22 mouse cellular contexts compared by ENCODE assay signal in the genomic region with DNA sequence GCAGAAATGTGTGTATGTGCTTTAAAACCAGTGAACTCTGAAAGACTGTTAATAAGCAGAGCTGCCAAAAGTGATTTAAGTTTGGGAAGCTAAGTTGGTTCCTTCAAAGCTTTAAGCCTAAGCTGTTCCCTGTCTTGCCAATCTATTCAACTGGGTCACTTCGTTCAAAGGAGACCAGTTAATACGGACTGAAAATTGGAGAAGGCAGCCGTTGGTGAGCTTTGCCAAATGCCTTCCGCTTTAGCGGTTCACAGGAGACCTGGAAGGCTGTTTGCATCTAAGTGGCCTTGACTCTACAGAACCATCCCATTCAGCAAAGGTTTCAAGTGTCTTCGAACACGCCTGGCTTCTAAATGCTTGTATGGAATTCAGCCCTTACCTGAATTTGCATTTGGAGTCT.
DNase-seq lines count a peak whose midpoint lies in the region; ATAC-seq and TF ChIP-seq lines count a peak whose summit lies in the region.
"Had no signal": no experiment of that assay in that cellular context is flagged by ENCODE, and none has a peak within 500 bp of the region (broad histone marks: within the 10 kb centered on the region; RNA-seq: fewer than 3 reads in every experiment).

No protein-coding gene starts in this region.

- TF ChIP-seq POLR2A in brain, embryonic 14.5 days (IDR thresholded peaks at IDR 0.05; ENCODE audit: borderline replicate concordance, extremely low read depth, insufficient read depth, insufficient read length, poor library complexity, severe bottlenecking): no peak

- no peak overlapping the region for H3K4me2 ChIP-seq in midbrain, embryonic 11.5 days
- H3K4me2 ChIP-seq in midbrain, embryonic 13.5 days (replicated peaks): no peak overlapping the region
- H3K4me2 ChIP-seq: embryonic facial prominence, embryonic 12.5 days; forebrain, embryonic 15.5 days; heart, embryonic 11.5 days; heart, embryonic 15.5 days; hindbrain, embryonic 15.5 days had no signal

- H3K4me1 ChIP-seq in midbrain, embryonic 11.5 days (ENCODE audit: control insufficient read depth, insufficient read depth, low read length): peaks cover 5% of the 10 kb centered on the region
- peaks cover 11% of the 10 kb centered on the region; the same call in 1 of the 2 replicates for H3K4me1 ChIP-seq in midbrain, embryonic 13.5 days (replicated peaks)
- H3K4me1 ChIP-seq: embryonic facial prominence, embryonic 12.5 days; forebrain, embryonic 15.5 days; heart, embryonic 15.5 days had no signal

- DNase-seq in cerebellum, postnatal 10 days: peak; percentile 59 to 70
- no peak for DNase-seq in cerebellum, adult 11-12 months
- DNase-seq in gastrocnemius, adult 2 months: peak; percentile 61
- no peak for DNase-seq in gastrocnemius, adult 8-10 months (ENCODE audit: low spot score in 2 of 2)
- peak; percentile 59 for DNase-seq in midbrain, embryonic 11.5 days (ENCODE audit: low spot score, missing footprints)
- DNase-seq in brain, embryonic 14.5 days (ENCODE audit: low read depth): peak; percentile 49
- no peak for DNase-seq in urinary bladder, adult 18-20 months (ENCODE audit: low spot score in 2 of 2)
- DNase-seq: adrenal gland, postnatal 14 days; gastrocnemius, postnatal 14 days; heart, adult 2 months; heart, postnatal 14 days; kidney, adult 11 months had no signal

- H3K36me3 ChIP-seq in midbrain, embryonic 11.5 days (ENCODE audit: control insufficient read depth, insufficient read depth, low read length): no peaks in the 10 kb centered on the region
- H3K36me3 ChIP-seq in midbrain, embryonic 13.5 days: no peaks in the 10 kb centered on the region
- H3K36me3 ChIP-seq: embryonic facial prominence, embryonic 12.5 days; forebrain, embryonic 15.5 days; heart, embryonic 15.5 days; hindbrain, embryonic 10.5 days; hindbrain, embryonic 15.5 days had no signal

- no peak for TF ChIP-seq CTCF in gastrocnemius, adult 2 months (IDR thresholded peaks at IDR 0.05)
- TF ChIP-seq CTCF in brain, embryonic 14.5 days (IDR thresholded peaks at IDR 0.05; ENCODE audit: borderline replicate concordance, extremely low read depth, insufficient read depth, insufficient read length): no peak

- no peaks in the 10 kb centered on the region for H3K9me3 ChIP-seq in midbrain, embryonic 11.5 days (ENCODE audit: control insufficient read depth, low read length)
- H3K9me3 ChIP-seq in midbrain, embryonic 13.5 days: no peaks in the 10 kb centered on the region
- H3K9me3 ChIP-seq: embryonic facial prominence, embryonic 12.5 days; forebrain, embryonic 15.5 days; heart, embryonic 15.5 days; hindbrain, embryonic 10.5 days; hindbrain, embryonic 15.5 days had no signal

- WGBS in midbrain, embryonic 11.5 days: 89% methylated on average over 7 of the region's 7 CpGs
- 79% methylated on average over 7 of the region's 7 CpGs for WGBS in midbrain, embryonic 13.5 days

- peak overlapping the region; percentile 66 for H3K27ac ChIP-seq in gastrocnemius, adult 2 months
- no peak overlapping the region for H3K27ac ChIP-seq in midbrain, embryonic 11.5 days (ENCODE audit: low read depth, low read length)
- H3K27ac ChIP-seq in midbrain, embryonic 13.5 days: no peak overlapping the region
- H3K27ac ChIP-seq: embryonic facial prominence, embryonic 12.5 days; forebrain, embryonic 15.5 days; heart, adult 2 months; heart, embryonic 15.5 days; hindbrain, embryonic 10.5 days; hindbrain, embryonic 15.5 days had no signal

- ATAC-seq in midbrain, embryonic 11.5 days (ENCODE audit: low FRiP score): no peak
- ATAC-seq in midbrain, embryonic 13.5 days: no peak
- ATAC-seq: activated CD4-positive, CD25-positive, alpha-beta regulatory T cell, adult 4 months; forebrain, embryonic 15.5 days; inflammation-experienced regulatory T-cells, adult 6 months; Patski had no signal

- no peaks in the 10 kb centered on the region for H3K27me3 ChIP-seq in midbrain, embryonic 11.5 days (ENCODE audit: control insufficient read depth, insufficient read depth, low read length)
- H3K27me3 ChIP-seq in midbrain, embryonic 13.5 days: no peaks in the 10 kb centered on the region
- H3K27me3 ChIP-seq: embryonic facial prominence, embryonic 12.5 days; forebrain, embryonic 15.5 days; heart, embryonic 15.5 days; hindbrain, embryonic 15.5 days; Patski had no signal

- H3K4me3 ChIP-seq in gastrocnemius, adult 2 months: no peak overlapping the region
- H3K4me3 ChIP-seq in midbrain, embryonic 11.5 days (ENCODE audit: low read depth, low read length): no peak overlapping the region
- H3K4me3 ChIP-seq in midbrain, embryonic 13.5 days (replicated peaks): no peak overlapping the region
- H3K4me3 ChIP-seq: embryonic facial prominence, embryonic 12.5 days; forebrain, embryonic 15.5 days; heart, adult 2 months; heart, embryonic 15.5 days; hindbrain, embryonic 10.5 days; hindbrain, embryonic 15.5 days had no signal

- intact Hi-C loops in gastrocnemius, adult 2 months (cut with DNase I): loop anchor here (10.0 kb wide), 1 partner anchor 124 kb away; no protein-coding TSS in a partner anchor

- H3K9ac ChIP-seq in midbrain, embryonic 11.5 days (ENCODE audit: low read length): no peak overlapping the region
- no peak overlapping the region for H3K9ac ChIP-seq in midbrain, embryonic 13.5 days (replicated peaks)
- H3K9ac ChIP-seq: embryonic facial prominence, embryonic 12.5 days; forebrain, embryonic 15.5 days; heart, embryonic 15.5 days; hindbrain, embryonic 15.5 days had no signal

Comparison
In these comparisons a context has a peak if more than half of its experiments do, and no peak if none do; other contexts are left out.
1. DNase-seq: peak in cerebellum, postnatal 10 days (2 of 2), gastrocnemius, adult 2 months (single experiment), midbrain, embryonic 11.5 days (single experiment) and brain, embryonic 14.5 days (single experiment); none in cerebellum, adult 11-12 months (single experiment), gastrocnemius, adult 8-10 months (0 of 2) and urinary bladder, adult 18-20 months (0 of 2).